Mouse (Mus musculus) neural tube, embryonic 13.5 days (tissue): Measurements from ENCODE around the gene Efr3b. TPM values are rescaled to one million over a fixed set of nuclear protein-coding genes. Genes with fewer than 3 reads are reported as not detected.

ENCODE experiments used
- ATAC-seq: fragments of 200-750 bp; cut with Nextera tagmentation; 2 replicates; pipeline ENCODE4 v1.8.0; 2017; ENCODE audit warnings: low read depth, mild to moderate bottlenecking, moderate TSS enrichment, moderate library complexity
- H3K27ac ChIP-seq: fragments of 300-500 bp; sonication (generic); replicated peaks from 2 replicates; pipeline ENCODE4 v1.5.1; 2015; ENCODE audit warnings: moderate library complexity, mild to moderate bottlenecking, inconsistent platforms
- H3K27me3 ChIP-seq: fragments of 300-500 bp; sonication (generic); 2 replicates; pipeline ENCODE4 v1.6.1; 2015; ENCODE audit warnings: mild to moderate bottlenecking, inconsistent platforms
- H3K36me3 ChIP-seq: fragments of 300-500 bp; sonication (generic); 2 replicates; pipeline ENCODE4 v1.6.1; 2015; ENCODE audit warnings: mild to moderate bottlenecking, inconsistent platforms
- H3K4me1 ChIP-seq: fragments of 300-500 bp; sonication (generic); replicated peaks from 2 replicates; pipeline ENCODE4 v1.6.1; 2015; ENCODE audit warnings: inconsistent platforms
- H3K4me2 ChIP-seq: fragments of 300-500 bp; sonication (generic); 2 replicates; pipeline ENCODE4 v1.6.1; 2015; ENCODE audit warnings: inconsistent platforms, mild to moderate bottlenecking, moderate library complexity
- H3K4me3 ChIP-seq: fragments of 300-500 bp; sonication (generic); 2 replicates; pipeline ENCODE4 v1.5.1; 2015; ENCODE audit warnings: mild to moderate bottlenecking, inconsistent platforms
- H3K9ac ChIP-seq: fragments of 300-500 bp; sonication (generic); 2 replicates; pipeline ENCODE4 v1.6.1; 2015; ENCODE audit warnings: moderate library complexity, mild to moderate bottlenecking, inconsistent platforms
- H3K9me3 ChIP-seq: fragments of 300-500 bp; sonication (generic); 2 replicates; pipeline ENCODE4 v1.6.1; 2016; ENCODE audit warnings: inconsistent platforms
- WGBS: fragments of 180-500 bp; shearing (Covaris S2); methylation state at CpG from one replicate; pipeline ENCODE4 v1.1.7; 2015; 5-methylcytosine and 5-hydroxymethylcytosine counted together
- polyA plus RNA-seq: library from polyadenylated mRNA; unstranded; fragments of >200 nt; fragmentation: Nextera tagmentation; extraction: Ambion mirVana; gene quantifications from 2 replicates; pipeline ENCODE4 v1.2.1, GENCODE M21; 2015

Gene Efr3b
- polyA plus RNA-seq, 1 experiment from 2014 or later = 32.8 TPM

- no peak overlapping the region for H3K9ac ChIP-seq
- no peak overlapping the region for H3K4me3 ChIP-seq
- peaks cover 13% of the 10 kb centered on the region for H3K4me1 ChIP-seq
- no peak for ATAC-seq
- WGBS = 83% methylated on average over 11 of the region's 11 CpGs
- H3K27me3 ChIP-seq = no peaks in the 10 kb centered on the region
- no peak overlapping the region for H3K4me2 ChIP-seq
- H3K9me3 ChIP-seq = no peaks in the 10 kb centered on the region
- no peaks in the 10 kb centered on the region for H3K36me3 ChIP-seq
- H3K27ac ChIP-seq = no peak overlapping the region
These were observed 10.2 kb downstream of the Efr3b start for GRCm38 (mm10) chr12:4028516-4028915.

GRCm38 (mm10) chr12:4024356-4024755 is 14.4 kb downstream of the Efr3b start:
- 70% methylated on average over 5 of the region's 5 CpGs for WGBS
- Histone ChIP-seq H3K4me1 (peaks cover 27% of the 10 kb centered on the region), H3K4me3 (no peak overlapping the region), H3K4me2 (no peak overlapping the region), H3K27ac (no peak overlapping the region; the same call in 1 of the 2 replicates), H3K27me3 (no peaks in the 10 kb centered on the region), H3K9me3 (no peaks in the 10 kb centered on the region), H3K9ac (no peak overlapping the region), H3K36me3 (no peaks in the 10 kb centered on the region)
- ATAC-seq = no peak

GRCm38 (mm10) chr12:4023501-4023900 is 15.2 kb downstream of the Efr3b start:
- Histone ChIP-seq H3K9ac (no peak overlapping the region), H3K4me1 (peaks cover 27% of the 10 kb centered on the region), H3K27me3 (no peaks in the 10 kb centered on the region), H3K36me3 (no peaks in the 10 kb centered on the region), H3K4me2 (no peak overlapping the region), H3K27ac (no peak overlapping the region), H3K4me3 (no peak overlapping the region), H3K9me3 (no peaks in the 10 kb centered on the region)
- no peak for ATAC-seq
- WGBS = 95% methylated on average over 14 of the region's 14 CpGs

- WGBS = 78% methylated on average over 7 of the region's 7 CpGs
- peaks cover 27% of the 10 kb centered on the region for H3K4me1 ChIP-seq
- H3K9me3 ChIP-seq = no peaks in the 10 kb centered on the region
- no peak overlapping the region for H3K27ac ChIP-seq
- H3K4me3 ChIP-seq = no peak overlapping the region
- H3K9ac ChIP-seq = no peak overlapping the region
- H3K36me3 ChIP-seq = no peaks in the 10 kb centered on the region
- no peak overlapping the region for H3K4me2 ChIP-seq
- ATAC-seq = no peak
- H3K27me3 ChIP-seq = no peaks in the 10 kb centered on the region
These were observed 15.9 kb downstream of the Efr3b start for GRCm38 (mm10) chr12:4022845-4023244.

GRCm38 (mm10) chr12:4020505-4020904 is 18.2 kb downstream of the Efr3b start:
- Histone ChIP-seq H3K27ac (peak overlapping the region; percentile 33), H3K27me3 (no peaks in the 10 kb centered on the region), H3K36me3 (no peaks in the 10 kb centered on the region), H3K4me2 (no peak overlapping the region), H3K4me3 (no peak overlapping the region), H3K9ac (no peak overlapping the region), H3K4me1 (peaks cover 37% of the 10 kb centered on the region), H3K9me3 (no peaks in the 10 kb centered on the region)
- WGBS = 36% methylated on average over 8 of the region's 8 CpGs
- ATAC-seq = no peak

GRCm38 (mm10) chr12:4016321-4016720 is 22.4 kb downstream of the Efr3b start:
- 21% methylated on average over 7 of the region's 7 CpGs for WGBS
- H3K9me3 ChIP-seq = no peaks in the 10 kb centered on the region
- no peak for ATAC-seq
- no peaks in the 10 kb centered on the region for H3K36me3 ChIP-seq
- H3K4me1 ChIP-seq = peaks cover 32% of the 10 kb centered on the region
- no peaks in the 10 kb centered on the region for H3K27me3 ChIP-seq
- no peak overlapping the region for H3K4me3 ChIP-seq
- peak overlapping the region; percentile 39; the same call in 1 of the 2 replicates for H3K27ac ChIP-seq
- no peak overlapping the region for H3K9ac ChIP-seq
- no peak overlapping the region for H3K4me2 ChIP-seq

GRCm38 (mm10) chr12:4015741-4016140 is 23.0 kb downstream of the Efr3b start:
- no peak for ATAC-seq
- H3K27me3 ChIP-seq = no peaks in the 10 kb centered on the region
- H3K4me1 ChIP-seq = peaks cover 30% of the 10 kb centered on the region
- no peaks in the 10 kb centered on the region for H3K36me3 ChIP-seq
- 74% methylated on average over 4 of the region's 4 CpGs for WGBS
- peak overlapping the region; percentile 39; the same call in 1 of the 2 replicates for H3K27ac ChIP-seq
- no peak overlapping the region for H3K4me3 ChIP-seq
- H3K4me2 ChIP-seq = no peak overlapping the region
- no peaks in the 10 kb centered on the region for H3K9me3 ChIP-seq
- H3K9ac ChIP-seq = no peak overlapping the region

GRCm38 (mm10) chr12:4015255-4015654 is 23.5 kb downstream of the Efr3b start:
- peaks cover 26% of the 10 kb centered on the region for H3K4me1 ChIP-seq
- no peak overlapping the region for H3K4me3 ChIP-seq
- no peak overlapping the region for H3K9ac ChIP-seq
- 68% methylated on average over 7 of the region's 7 CpGs for WGBS
- H3K27me3 ChIP-seq = no peaks in the 10 kb centered on the region
- H3K9me3 ChIP-seq = no peaks in the 10 kb centered on the region
- H3K4me2 ChIP-seq = no peak overlapping the region
- no peak for ATAC-seq
- H3K36me3 ChIP-seq = no peaks in the 10 kb centered on the region
- peak overlapping the region; percentile 39; the same call in 1 of the 2 replicates for H3K27ac ChIP-seq

GRCm38 (mm10) chr12:4011715-4012114 is 27.0 kb downstream of the Efr3b start:
- no peak for ATAC-seq
- WGBS = 92% methylated on average over 5 of the region's 5 CpGs

GRCm38 (mm10) chr12:4011301-4011700 is 27.4 kb downstream of the Efr3b start:
- Histone ChIP-seq H3K27me3 (no peaks in the 10 kb centered on the region), H3K9ac (no peak overlapping the region), H3K4me3 (no peak overlapping the region), H3K4me2 (no peak overlapping the region), H3K4me1 (peaks cover 47% of the 10 kb centered on the region), H3K36me3 (no peaks in the 10 kb centered on the region), H3K27ac (no peak overlapping the region), H3K9me3 (no peaks in the 10 kb centered on the region)
- WGBS = 90% methylated on average over 4 of the region's 4 CpGs
- ATAC-seq = no peak

More at GRCm38 (mm10) chr12:4011715-4012114, 27.0 kb downstream of the Efr3b start:
- Histone ChIP-seq H3K36me3 (no peaks in the 10 kb centered on the region), H3K4me3 (no peak overlapping the region), H3K9ac (no peak overlapping the region), H3K4me2 (no peak overlapping the region), H3K4me1 (peaks cover 47% of the 10 kb centered on the region), H3K9me3 (no peaks in the 10 kb centered on the region), H3K27me3 (no peaks in the 10 kb centered on the region), H3K27ac (no peak overlapping the region)

- no peaks in the 10 kb centered on the region for H3K9me3 ChIP-seq
- no peak overlapping the region for H3K9ac ChIP-seq
- H3K27ac ChIP-seq = peak overlapping the region; percentile 61
- no peaks in the 10 kb centered on the region for H3K27me3 ChIP-seq
- H3K4me3 ChIP-seq = no peak overlapping the region
- H3K4me2 ChIP-seq = no peak overlapping the region
- H3K4me1 ChIP-seq = peaks cover 37% of the 10 kb centered on the region
- 55% methylated on average over 12 of the region's 12 CpGs for WGBS
- 0 out of 2 replicates have a peak, but pooled peaks have one; percentile 51 for ATAC-seq
- H3K36me3 ChIP-seq = peaks cover 2% of the 10 kb centered on the region; the same call in 1 of the 2 replicates
These were observed 30.0 kb downstream of the Efr3b start for GRCm38 (mm10) chr12:4008731-4009130.

- no peak overlapping the region for H3K9ac ChIP-seq
- H3K27ac ChIP-seq = peak overlapping the region; percentile 77
- ATAC-seq = peak; percentile 33; the same call in 1 of the 2 replicates
These were observed 30.9 kb downstream of the Efr3b start for GRCm38 (mm10) chr12:4007766-4008165.

GRCm38 (mm10) chr12:4007181-4007580 is 31.5 kb downstream of the Efr3b start:
- Histone ChIP-seq H3K4me2 (no peak overlapping the region), H3K9ac (0 out of 2 replicates have a peak overlapping the region, but pooled peaks have one; percentile 2), H3K36me3 (peaks cover 2% of the 10 kb centered on the region; the same call in 1 of the 2 replicates), H3K9me3 (no peaks in the 10 kb centered on the region), H3K27me3 (no peaks in the 10 kb centered on the region), H3K4me1 (peaks cover 37% of the 10 kb centered on the region), H3K4me3 (no peak overlapping the region), H3K27ac (peak overlapping the region; percentile 77)
- 52% methylated on average over 4 of the region's 4 CpGs for WGBS
- ATAC-seq = no peak

More at GRCm38 (mm10) chr12:4007766-4008165, 30.9 kb downstream of the Efr3b start:
- Histone ChIP-seq H3K4me1 (peaks cover 37% of the 10 kb centered on the region), H3K9me3 (no peaks in the 10 kb centered on the region), H3K4me2 (no peak overlapping the region), H3K36me3 (peaks cover 2% of the 10 kb centered on the region; the same call in 1 of the 2 replicates), H3K4me3 (no peak overlapping the region), H3K27me3 (no peaks in the 10 kb centered on the region)
- 47% methylated on average over 4 of the region's 4 CpGs for WGBS
